Mouse (Mus musculus) pancreas, adult 10 weeks (tissue): Measurements from ENCODE around the gene Zfyve21. TPM values are rescaled to one million over a fixed set of nuclear protein-coding genes. Genes with fewer than 3 reads are reported as not detected.

Experiments used
- polyA plus RNA-seq: library from polyadenylated mRNA; stranded (reverse); fragments of 350-450 nt; fragmentation: Illumina TruSeq; extraction: RNeasy Lipid Tissue Mini Kit (QIAGEN cat#74804); gene quantifications from one replicate; pipeline ENCODE4 v1.2.3, GENCODE M21; 2015; ENCODE audit warnings: low read depth, low replicate concordance; ENCODE audit not compliant: insufficient read depth

Gene Zfyve21
- polyA plus RNA-seq = 18.6 TPM

GRCm38 (mm10) chr12:111813766-111814617, at the start of gene Zfyve21, which contains the start of gene Xrcc3:
Zfyve21 (plus strand) TSS chr12:111814170.
Xrcc3 (minus strand) TSS chr12:111813873.

Other genes with a start within 250 kb of the Zfyve21 start
- 17.2 TPM for gene Mark3, start 239.6 kb upstream of the Zfyve21 start, polyA plus RNA-seq
- gene Ckb, start 141.8 kb upstream of the Zfyve21 start, polyA plus RNA-seq = 18.8 TPM
- 4.0 TPM for gene Trmt61a, start 136.1 kb upstream of the Zfyve21 start, polyA plus RNA-seq
- gene Bag5, start 100.9 kb upstream of the Zfyve21 start, polyA plus RNA-seq = 7.0 TPM
- 10.9 TPM for gene Apopt1, start 100.9 kb upstream of the Zfyve21 start, polyA plus RNA-seq
- gene Klc1, start 55.3 kb upstream of the Zfyve21 start, polyA plus RNA-seq = 62.6 TPM
- gene Xrcc3, start 297 bp upstream of the Zfyve21 start, polyA plus RNA-seq = 1.3 TPM
- gene Ppp1r13b, start 93.9 kb downstream of the Zfyve21 start, polyA plus RNA-seq = 8.2 TPM
- 98.7 TPM for gene Atp5mpl, start 152.8 kb downstream of the Zfyve21 start, polyA plus RNA-seq
- gene Tdrd9, start 157.4 kb downstream of the Zfyve21 start, polyA plus RNA-seq = not detected
- not detected for gene Rd3l, start 167.1 kb downstream of the Zfyve21 start, polyA plus RNA-seq